Mouse (Mus musculus) right cerebral cortex, postnatal 36 days (tissue): ENCODE results near the gene Dpf2.

Experiments used
- DNase-seq, 2 experiments: peaks; one replicate each; pipeline ENCODE4 v3.0.0; 2022; ENCODE audit warnings: low spot score in 2 of 2, mixed read lengths in 1 of 2

Gene Dpf2

GRCm38 (mm10) chr19:5935691-5936090 lies 22.9 kb upstream of the Dpf2 start:
- DNase-seq: no peak

GRCm38 (mm10) chr19:5935266-5935665 lies 22.5 kb upstream of the Dpf2 start:
- no peak for DNase-seq

GRCm38 (mm10) chr19:5929634-5930596 lies 17.1 kb upstream of the Dpf2 start:
- DNase-seq: no peak

GRCm38 (mm10) chr19:5928546-5928945 lies 15.7 kb upstream of the Dpf2 start:
- no peak for DNase-seq

GRCm38 (mm10) chr19:5928104-5928503 lies 15.3 kb upstream of the Dpf2 start:
- DNase-seq: no peak

GRCm38 (mm10) chr19:5927532-5927931 lies 14.7 kb upstream of the Dpf2 start:
- DNase-seq: no peak

GRCm38 (mm10) chr19:5927026-5927425 lies 14.2 kb upstream of the Dpf2 start:
- no peak for DNase-seq

- DNase-seq: no peak
These were observed 12.6 kb upstream of the Dpf2 start for GRCm38 (mm10) chr19:5925311-5925855.

GRCm38 (mm10) chr19:5924713-5925093 lies 11.9 kb upstream of the Dpf2 start, which contains the start of gene Cdc42ep2:
Gene Cdc42ep2 (minus strand): TSS chr19:5924816.
- peak; percentile 88 to 90 for DNase-seq

GRCm38 (mm10) chr19:5923990-5924712 lies 11.3 kb upstream of the Dpf2 start:
- peak; percentile 79 to 80 for DNase-seq

GRCm38 (mm10) chr19:5922963-5923362 lies 10.2 kb upstream of the Dpf2 start:
- DNase-seq: no peak

- no peak for DNase-seq
These were observed 9.5 kb upstream of the Dpf2 start for GRCm38 (mm10) chr19:5922119-5922942.

- DNase-seq: no peak
These were observed 8.9 kb upstream of the Dpf2 start for GRCm38 (mm10) chr19:5921715-5922114.

- peak; percentile 97 to 99 for DNase-seq
These were observed 455 bp downstream of the Dpf2 start for GRCm38 (mm10) chr19:5912103-5913006.

GRCm38 (mm10) chr19:5911430-5912102 lies 1.2 kb downstream of the Dpf2 start:
- no peak for DNase-seq

GRCm38 (mm10) chr19:5910221-5910620 lies 2.6 kb downstream of the Dpf2 start:
- DNase-seq: no peak

GRCm38 (mm10) chr19:5907275-5907674 lies 5.5 kb downstream of the Dpf2 start:
- DNase-seq: no peak

- peak; percentile 92 to 93 for DNase-seq
These were observed 18.7 kb downstream of the Dpf2 start, which contains the start of gene Tigd3 for GRCm38 (mm10) chr19:5894002-5894678. Gene Tigd3 (minus strand): TSS chr19:5894149.
